Mouse (Mus musculus) embryonic stem cell, embryonic (primary cell): ENCODE data around the gene Cpsf3.

Source experiments
- CTCF ChIA-PET, 4 experiments: fragments of 300-600 bp in 2 of 4; fragments of 350-600 bp in 2 of 4; sonication (Branson Sonifier 250); formaldehyde crosslinking; loops; one replicate each; lab custom pipeline; 2022; ENCODE audit warnings: inconsistent platforms in 2 of 4; lab: Charles Lee
- POLR2A ChIA-PET, 4 experiments: fragments of 300-600 bp in 2 of 4; fragments of 350-600 bp in 2 of 4; sonication (Branson Sonifier 250); formaldehyde crosslinking; loops; one replicate each; lab custom pipeline; 2022; ENCODE audit warnings: antibody characterized with exemption in 4 of 4, inconsistent platforms in 1 of 4; lab: Charles Lee

The Cpsf3 gene

GRCm38 (mm10) chr12:21284761-21285441, at the start of gene Cpsf3:
TSS of gene Cpsf3 (plus strand) at chr12:21285391.
- CTCF ChIA-PET: interaction anchor here in 2 of 4 experiments (0.9 to 1.3 kb wide), 4 partner anchors 20 to 172 kb away, joined by 3 to 5 read pairs (median 4); no protein-coding TSS in a partner anchor
- POLR2A ChIA-PET: interaction anchor here in 2 of 4 experiments (0.8 to 8.2 kb wide), 18 partner anchors 10 to 151 kb away, joined by 3 to 78 read pairs (median 12); partner anchors contain the start of genes Iah1 (in 2 of the 2), Ywhaq (in 2 of the 2) and Adam17 (in 1 of the 2)

- ChIA-PET CTCF (interaction anchor here in 1 of 4 experiments (1.3 kb wide), 1 partner anchor 292 kb away, joined by 4 read pairs; no protein-coding TSS in a partner anchor), POLR2A (interaction anchor here in 1 of 4 experiments (0.6 to 1.6 kb wide), 3 partner anchors 10 to 27 kb away, joined by 3 to 6 read pairs (median 5); no protein-coding TSS in a partner anchor)
These were observed 43.2 kb upstream of the Cpsf3 start for GRCm38 (mm10) chr12:21241965-21242364.

- ChIA-PET POLR2A (interaction anchor here in 2 of 4 experiments (0.5 to 1.3 kb wide), 2 partner anchors 9 to 110 kb away, joined by 4 read pairs; no protein-coding TSS in a partner anchor), CTCF (no interaction called here)
These were observed 40.7 kb upstream of the Cpsf3 start for GRCm38 (mm10) chr12:21244375-21244960.

- POLR2A ChIA-PET: no interaction called here
- CTCF ChIA-PET: no interaction called here
These were observed 37.3 kb upstream of the Cpsf3 start for GRCm38 (mm10) chr12:21247711-21248392.

- POLR2A ChIA-PET: interaction anchor here in 1 of 4 experiments (0.6 kb wide), 1 partner anchor 9 kb away, joined by 3 read pairs; no protein-coding TSS in a partner anchor
These were observed 24.5 kb upstream of the Cpsf3 start for GRCm38 (mm10) chr12:21260494-21261256.

GRCm38 (mm10) chr12:21261521-21261920, 23.7 kb upstream of the Cpsf3 start:
- POLR2A ChIA-PET: no interaction called here

More at GRCm38 (mm10) chr12:21260494-21261256, 24.5 kb upstream of the Cpsf3 start:
- CTCF ChIA-PET: interaction anchor here in 3 of 4 experiments (0.6 to 1.0 kb wide), 4 partner anchors 9 to 148 kb away, joined by 3 read pairs; no protein-coding TSS in a partner anchor

GRCm38 (mm10) chr12:21263256-21263655, 21.9 kb upstream of the Cpsf3 start:
- ChIA-PET POLR2A (interaction anchor here in 1 of 4 experiments (1.1 kb wide), 1 partner anchor 10 kb away, joined by 4 read pairs; no protein-coding TSS in a partner anchor), CTCF (interaction anchor here in 1 of 4 experiments (0.6 kb wide), 1 partner anchor 10 kb away, joined by 3 read pairs; no protein-coding TSS in a partner anchor)

More at GRCm38 (mm10) chr12:21261521-21261920, 23.7 kb upstream of the Cpsf3 start:
- CTCF ChIA-PET: interaction anchor here in 1 of 4 experiments (1.0 kb wide), 1 partner anchor 19 kb away, joined by 3 read pairs; no protein-coding TSS in a partner anchor

GRCm38 (mm10) chr12:21264241-21264640, 20.9 kb upstream of the Cpsf3 start:
- ChIA-PET CTCF (no interaction called here), POLR2A (interaction anchor here in 2 of 4 experiments (0.5 to 2.4 kb wide), 2 partner anchors 52 to 206 kb away, joined by 4 to 7 read pairs; partner anchors contain the start of gene Iah1 (in 1 of the 2))

- ChIA-PET CTCF (interaction anchor here in 3 of 4 experiments (0.5 to 1.7 kb wide), 4 partner anchors 38 to 153 kb away, joined by 3 to 6 read pairs (median 4); no protein-coding TSS in a partner anchor), POLR2A (interaction anchor here in 2 of 4 experiments (1.1 to 2.4 kb wide), 4 partner anchors 21 to 152 kb away, joined by 3 to 7 read pairs (median 6); partner anchors contain the start of genes Iah1 (in 1 of the 2) and Itgb1bp1 (in 1 of the 2))
These were observed 20.2 kb upstream of the Cpsf3 start for GRCm38 (mm10) chr12:21264970-21265369.

- POLR2A ChIA-PET: interaction anchor here in 2 of 4 experiments (1.1 to 2.4 kb wide), 8 partner anchors 19 to 155 kb away, joined by 3 to 7 read pairs (median 4); partner anchors contain the start of genes Iah1 (in 2 of the 2) and Itgb1bp1 (in 1 of the 2)
- CTCF ChIA-PET: interaction anchor here (0.5 to 1.7 kb wide), 8 partner anchors 14 to 202 kb away, joined by 3 to 6 read pairs (median 4); no protein-coding TSS in a partner anchor
These were observed 19.7 kb upstream of the Cpsf3 start for GRCm38 (mm10) chr12:21265501-21265900.

GRCm38 (mm10) chr12:21265946-21266783, 19.0 kb upstream of the Cpsf3 start:
- ChIA-PET POLR2A (interaction anchor here in 2 of 4 experiments (1.1 to 2.4 kb wide), 8 partner anchors 19 to 155 kb away, joined by 3 to 7 read pairs (median 4); partner anchors contain the start of genes Iah1 (in 2 of the 2) and Itgb1bp1 (in 1 of the 2)), CTCF (interaction anchor here (0.6 to 1.7 kb wide), 10 partner anchors 15 to 1308 kb away, joined by 3 to 6 read pairs (median 4); no protein-coding TSS in a partner anchor)

GRCm38 (mm10) chr12:21266784-21267098, 18.4 kb upstream of the Cpsf3 start:
- CTCF ChIA-PET: interaction anchor here in 2 of 4 experiments (0.6 to 1.7 kb wide), 4 partner anchors 15 to 155 kb away, joined by 3 to 6 read pairs (median 4); no protein-coding TSS in a partner anchor
- POLR2A ChIA-PET: interaction anchor here in 2 of 4 experiments (1.2 to 2.1 kb wide), 5 partner anchors 19 to 156 kb away, joined by 3 to 6 read pairs (median 4); partner anchors contain the start of genes Iah1 (in 1 of the 2) and Itgb1bp1 (in 1 of the 2)

GRCm38 (mm10) chr12:21268083-21268616, 17.0 kb upstream of the Cpsf3 start:
- ChIA-PET POLR2A (interaction anchor here in 2 of 4 experiments (0.6 to 1.8 kb wide), 3 partner anchors 18 to 140 kb away, joined by 3 to 7 read pairs (median 4); partner anchors contain the start of gene Itgb1bp1 (in 2 of the 2)), CTCF (interaction anchor here in 2 of 4 experiments (0.8 to 1.5 kb wide), 2 partner anchors 14 to 105 kb away, joined by 4 to 11 read pairs; partner anchors contain the start of gene Adam17 (in 1 of the 2))

- CTCF ChIA-PET: interaction anchor here in 3 of 4 experiments (0.6 to 1.3 kb wide), 4 partner anchors 12 to 162 kb away, joined by 3 to 4 read pairs (median 4); partner anchors contain the start of gene Itgb1bp1 (in 1 of the 3)
- POLR2A ChIA-PET: interaction anchor here in 2 of 4 experiments (0.7 to 3.2 kb wide), 3 partner anchors 12 to 69 kb away, joined by 4 to 17 read pairs (median 9); partner anchors contain the start of genes Itgb1bp1 (in 2 of the 2) and Cpsf3 (in 1 of the 2)
These were observed 10.7 kb upstream of the Cpsf3 start for GRCm38 (mm10) chr12:21274446-21274845.

GRCm38 (mm10) chr12:21277352-21277864, 7.8 kb upstream of the Cpsf3 start:
- ChIA-PET CTCF (interaction anchor here in 1 of 4 experiments (0.6 kb wide), 1 partner anchor 8 kb away, joined by 3 read pairs; no protein-coding TSS in a partner anchor), POLR2A (interaction anchor here in 1 of 4 experiments (1.2 kb wide), 1 partner anchor 9 kb away, joined by 4 read pairs; the partner anchor contains the start of gene Itgb1bp1)
